18 mouse cellular contexts compared by ENCODE assay signal in genomic region chr17:72285961-72286360, GRCm38 (mm10).
DNase-seq lines count a peak whose midpoint lies in the region; ATAC-seq and TF ChIP-seq lines count a peak whose summit lies in the region.
"Had no signal": no experiment of that assay in that cellular context is flagged by ENCODE, and none has a peak within 500 bp of the region (broad histone marks: within the 10 kb centered on the region; RNA-seq: fewer than 3 reads in every experiment).

No protein-coding gene starts in this region.

- H3K4me3 ChIP-seq in forebrain, embryonic 10.5 days = no peak overlapping the region
- no peak overlapping the region for H3K4me3 ChIP-seq in forebrain, embryonic 16.5 days (replicated peaks; ENCODE audit: low read length)
- no peak overlapping the region for H3K4me3 ChIP-seq in kidney, embryonic 14.5 days (ENCODE audit: low read length)
- H3K4me3 ChIP-seq: embryonic facial prominence, embryonic 15.5 days; hindbrain, embryonic 13.5 days; liver, embryonic 15.5 days had no signal

- WGBS in forebrain, embryonic 10.5 days = 25% methylated on average over 3 of the region's 3 CpGs
- WGBS in forebrain, embryonic 16.5 days = 13% methylated on average over 3 of the region's 3 CpGs
- WGBS in kidney, embryonic 14.5 days = 68% methylated on average over 3 of the region's 3 CpGs

- no peak for ATAC-seq in forebrain, embryonic 16.5 days
- ATAC-seq in kidney, embryonic 14.5 days (ENCODE audit: low FRiP score, low TSS enrichment) = no peak

- no peak for TF ChIP-seq CTCF in brain, embryonic 14.5 days (IDR thresholded peaks at IDR 0.05; ENCODE audit: borderline replicate concordance, extremely low read depth, insufficient read depth, insufficient read length)

- DNase-seq in forebrain, embryonic 10.5 days (ENCODE audit: extremely low spot score, low spot score) = peak; percentile 28
- DNase-seq in layer of hippocampus, adult 9-11 months = peak; percentile 2
- no peak for DNase-seq in layer of hippocampus, postnatal 10 days (ENCODE audit: low spot score in 2 of 2)
- peak; percentile 75 for DNase-seq in brain, embryonic 14.5 days (ENCODE audit: low read depth)
- peak; percentile 11 for DNase-seq in retina, embryonic 14.5 days (ENCODE audit: low spot score)
- DNase-seq: cerebellum, adult 9-10 months; heart, postnatal 14 days; kidney, adult 9 months; kidney, postnatal 36 days; thymus, postnatal 25 days had no signal

- H3K4me2 ChIP-seq in forebrain, embryonic 16.5 days (ENCODE audit: low read length) = no peak overlapping the region
- H3K4me2 ChIP-seq in kidney, embryonic 14.5 days (replicated peaks; ENCODE audit: low read depth, low read length) = no peak overlapping the region
- H3K4me2 ChIP-seq: embryonic facial prominence, embryonic 15.5 days; heart, embryonic 11.5 days; hindbrain, embryonic 13.5 days; liver, embryonic 15.5 days had no signal

- no peaks in the 10 kb centered on the region for H3K9me3 ChIP-seq in forebrain, embryonic 10.5 days
- H3K9me3 ChIP-seq in forebrain, embryonic 16.5 days (ENCODE audit: control insufficient read depth, low read length) = no peaks in the 10 kb centered on the region
- H3K9me3 ChIP-seq in kidney, embryonic 14.5 days (ENCODE audit: control insufficient read depth, low read length) = no peaks in the 10 kb centered on the region
- H3K9me3 ChIP-seq: embryonic facial prominence, embryonic 15.5 days; hindbrain, embryonic 13.5 days; liver, embryonic 15.5 days had no signal

- no peaks in the 10 kb centered on the region for H3K36me3 ChIP-seq in forebrain, embryonic 10.5 days (replicated peaks)
- no peaks in the 10 kb centered on the region for H3K36me3 ChIP-seq in forebrain, embryonic 16.5 days (ENCODE audit: control insufficient read depth, insufficient read depth)
- H3K36me3 ChIP-seq in kidney, embryonic 14.5 days (ENCODE audit: control insufficient read depth, insufficient read depth, low read length) = no peaks in the 10 kb centered on the region
- H3K36me3 ChIP-seq: embryonic facial prominence, embryonic 15.5 days; G1E; hindbrain, embryonic 13.5 days; liver, embryonic 15.5 days had no signal

- no peaks in the 10 kb centered on the region for H3K27me3 ChIP-seq in forebrain, embryonic 10.5 days (ENCODE audit: poor library complexity, severe bottlenecking)
- no peaks in the 10 kb centered on the region for H3K27me3 ChIP-seq in forebrain, embryonic 16.5 days (replicated peaks; ENCODE audit: control insufficient read depth, insufficient read depth, low read length)
- H3K27me3 ChIP-seq in kidney, embryonic 14.5 days (ENCODE audit: control insufficient read depth, insufficient read depth, low read length) = no peaks in the 10 kb centered on the region
- H3K27me3 ChIP-seq: embryonic facial prominence, embryonic 15.5 days; hindbrain, embryonic 13.5 days; liver, embryonic 15.5 days had no signal

- H3K27ac ChIP-seq in forebrain, embryonic 10.5 days = 0 out of 2 replicates have a peak overlapping the region, but pooled peaks have one; percentile 31
- H3K27ac ChIP-seq in forebrain, embryonic 16.5 days (ENCODE audit: low read length) = no peak overlapping the region
- H3K27ac ChIP-seq in kidney, embryonic 14.5 days (ENCODE audit: low read depth, low read length) = no peak overlapping the region
- H3K27ac ChIP-seq: embryonic facial prominence, embryonic 15.5 days; hindbrain, embryonic 13.5 days; liver, embryonic 15.5 days; macrophage had no signal

- peaks cover 13% of the 10 kb centered on the region for H3K4me1 ChIP-seq in forebrain, embryonic 10.5 days
- no peaks in the 10 kb centered on the region for H3K4me1 ChIP-seq in forebrain, embryonic 16.5 days (replicated peaks; ENCODE audit: control insufficient read depth, insufficient read depth, low read length)
- no peaks in the 10 kb centered on the region for H3K4me1 ChIP-seq in kidney, embryonic 14.5 days (ENCODE audit: control insufficient read depth, insufficient read depth, low read length)
- H3K4me1 ChIP-seq: embryonic facial prominence, embryonic 15.5 days; liver, embryonic 15.5 days had no signal

- H3K9ac ChIP-seq in forebrain, embryonic 16.5 days (replicated peaks; ENCODE audit: low read depth, low read length) = no peak overlapping the region
- no peak overlapping the region for H3K9ac ChIP-seq in kidney, embryonic 14.5 days (ENCODE audit: low read depth, low read length)
- H3K9ac ChIP-seq: embryonic facial prominence, embryonic 15.5 days; hindbrain, embryonic 13.5 days; liver, embryonic 15.5 days had no signal

- TF ChIP-seq POLR2A in brain, embryonic 14.5 days (IDR thresholded peaks at IDR 0.05; ENCODE audit: borderline replicate concordance, extremely low read depth, insufficient read depth, insufficient read length, poor library complexity, severe bottlenecking) = no peak

Comparison
In these comparisons a context has a peak if more than half of its experiments do, and no peak if none do; other contexts are left out.
1. DNase-seq: peak in forebrain, embryonic 10.5 days (single experiment), layer of hippocampus, adult 9-11 months (single experiment), brain, embryonic 14.5 days (single experiment) and retina, embryonic 14.5 days (single experiment); none in layer of hippocampus, postnatal 10 days (0 of 2).